Comparison of ENCODE assay signal across 25 mouse cellular contexts in the genomic region with DNA sequence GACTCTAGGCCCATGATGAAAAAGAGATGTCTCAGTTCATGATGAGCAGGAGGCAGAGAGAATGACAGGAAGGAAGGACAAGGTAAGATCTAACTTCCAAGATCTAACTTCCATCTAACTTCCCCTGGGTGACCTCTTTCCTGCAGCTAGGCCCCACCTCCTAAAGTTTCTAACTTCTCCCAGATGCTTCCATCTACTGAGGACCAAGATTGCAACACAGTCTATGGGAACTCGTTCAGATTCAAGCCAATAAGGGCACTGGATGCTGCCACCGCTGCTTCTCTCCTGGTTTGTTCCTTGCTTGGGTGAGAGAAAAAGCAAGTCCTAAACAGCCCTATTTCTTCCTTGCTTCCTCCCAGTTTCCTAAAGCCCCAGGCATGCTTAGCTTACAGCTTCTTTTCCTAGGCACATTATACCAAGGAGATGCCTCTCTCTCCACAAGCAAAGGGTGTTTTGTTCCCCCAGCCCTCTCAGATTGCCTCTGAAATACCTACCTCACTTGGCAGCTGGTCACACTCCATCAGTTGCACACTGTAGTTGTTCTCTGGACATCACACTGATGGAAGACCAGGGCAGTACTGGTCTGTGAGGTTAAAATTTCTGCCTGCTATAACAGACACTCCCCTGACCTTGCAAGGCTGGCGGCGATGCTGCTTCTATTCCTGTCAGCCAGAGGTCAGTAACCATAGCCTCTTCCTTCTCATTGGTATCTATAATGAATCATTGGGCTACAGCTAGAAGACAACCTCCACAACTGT. TPM values are rescaled to one million over a fixed set of nuclear protein-coding genes. Genes with fewer than 3 reads are reported as not detected.
A peak's percentile ranks its signal among the peaks of the same experiment; 100 is the strongest.
DNase-seq lines count a peak whose midpoint lies in the region; ATAC-seq and TF ChIP-seq lines count a peak whose summit lies in the region.
"Had no signal": no experiment of that assay in that cellular context is flagged by ENCODE, and none has a peak within 500 bp of the region (broad histone marks: within the 10 kb centered on the region; RNA-seq: fewer than 3 reads in every experiment).

No protein-coding gene starts in this region.

- H3K4me3 ChIP-seq in gastrocnemius, adult 2 months = no peak overlapping the region
- no peak overlapping the region for H3K4me3 ChIP-seq in kidney, embryonic 16.5 days (ENCODE audit: low read length)
- peak overlapping the region; percentile 70 for H3K4me3 ChIP-seq in megakaryocyte, embryonic 14.5 days (replicated peaks)
- no peak overlapping the region for H3K4me3 ChIP-seq in liver, postnatal 0 days (ENCODE audit: low read depth, low read length)
- no peak overlapping the region for H3K4me3 ChIP-seq in intestine, embryonic 16.5 days (ENCODE audit: low read length)
- H3K4me3 ChIP-seq: embryonic facial prominence, embryonic 10.5 days; forebrain, embryonic 13.5 days; heart, embryonic 10.5 days; hindbrain, embryonic 13.5 days had no signal

- 0 out of 2 replicates have a peak, but pooled peaks cover 2% of the 10 kb centered on the region for H3K4me1 ChIP-seq in kidney, embryonic 16.5 days (ENCODE audit: insufficient read depth, low read length)
- H3K4me1 ChIP-seq in megakaryocyte, embryonic 14.5 days = peaks cover 91% of the 10 kb centered on the region
- peaks cover 58% of the 10 kb centered on the region for H3K4me1 ChIP-seq in liver, postnatal 0 days (ENCODE audit: insufficient read depth)
- H3K4me1 ChIP-seq in intestine, embryonic 16.5 days (ENCODE audit: control insufficient read depth, insufficient read depth, low read length) = peaks cover 3% of the 10 kb centered on the region; the same call in 1 of the 2 replicates
- H3K4me1 ChIP-seq: embryonic facial prominence, embryonic 10.5 days; forebrain, embryonic 13.5 days; hindbrain, embryonic 13.5 days had no signal

- TF ChIP-seq CTCF in gastrocnemius, adult 2 months (IDR thresholded peaks at IDR 0.05) = no peak
- no peak for TF ChIP-seq CTCF in liver, postnatal 0 days (IDR thresholded peaks at IDR 0.05; ENCODE audit: low read depth)

- H3K9ac ChIP-seq in kidney, embryonic 16.5 days (replicated peaks; ENCODE audit: low read length) = no peak overlapping the region
- H3K9ac ChIP-seq in liver, postnatal 0 days (replicated peaks) = no peak overlapping the region
- H3K9ac ChIP-seq in intestine, embryonic 16.5 days (ENCODE audit: low read depth, low read length) = no peak overlapping the region
- H3K9ac ChIP-seq: forebrain, embryonic 13.5 days; forebrain, postnatal 0 days; hindbrain, embryonic 13.5 days had no signal

- no peaks in the 10 kb centered on the region for H3K36me3 ChIP-seq in kidney, embryonic 16.5 days (ENCODE audit: insufficient read depth, low read length)
- peaks cover 31% of the 10 kb centered on the region for H3K36me3 ChIP-seq in megakaryocyte, embryonic 14.5 days (replicated peaks; ENCODE audit: low read length)
- H3K36me3 ChIP-seq in liver, postnatal 0 days (replicated peaks; ENCODE audit: insufficient read depth, low read length) = no peaks in the 10 kb centered on the region
- H3K36me3 ChIP-seq in intestine, embryonic 16.5 days (ENCODE audit: control insufficient read depth, insufficient read depth, low read length) = no peaks in the 10 kb centered on the region
- H3K36me3 ChIP-seq: embryonic facial prominence, embryonic 10.5 days; G1E; heart, embryonic 10.5 days; hindbrain, embryonic 13.5 days had no signal

- H3K27me3 ChIP-seq in kidney, embryonic 16.5 days (ENCODE audit: insufficient read depth, low read length) = no peaks in the 10 kb centered on the region
- no peaks in the 10 kb centered on the region for H3K27me3 ChIP-seq in megakaryocyte, embryonic 14.5 days (replicated peaks)
- H3K27me3 ChIP-seq in liver, postnatal 0 days (ENCODE audit: insufficient read depth, low read length) = no peaks in the 10 kb centered on the region
- H3K27me3 ChIP-seq in intestine, embryonic 16.5 days (replicated peaks; ENCODE audit: control insufficient read depth, insufficient read depth, low read length) = 0 out of 2 replicates have a peak, but pooled peaks cover 3% of the 10 kb centered on the region
- H3K27me3 ChIP-seq: forebrain, embryonic 13.5 days; hindbrain, embryonic 13.5 days; Patski had no signal

- H3K4me2 ChIP-seq in kidney, embryonic 16.5 days (replicated peaks; ENCODE audit: low read depth, low read length) = no peak overlapping the region
- no peak overlapping the region for H3K4me2 ChIP-seq in liver, postnatal 0 days (ENCODE audit: low read depth, low read length)
- H3K4me2 ChIP-seq in intestine, embryonic 16.5 days (ENCODE audit: low read depth, low read length) = no peak overlapping the region
- H3K4me2 ChIP-seq: forebrain, embryonic 13.5 days; hindbrain, embryonic 13.5 days had no signal

- H3K27ac ChIP-seq in gastrocnemius, adult 2 months = peak overlapping the region; percentile 67
- H3K27ac ChIP-seq in kidney, embryonic 16.5 days (ENCODE audit: low read length) = no peak overlapping the region
- peak overlapping the region; percentile 59; the same call in 1 of the 2 replicates for H3K27ac ChIP-seq in liver, postnatal 0 days (ENCODE audit: low read depth)
- no peak overlapping the region for H3K27ac ChIP-seq in intestine, embryonic 16.5 days (ENCODE audit: low read length)
- H3K27ac ChIP-seq: embryonic facial prominence, embryonic 10.5 days; forebrain, embryonic 13.5 days; heart, embryonic 10.5 days; hindbrain, embryonic 13.5 days had no signal

- WGBS in kidney, embryonic 16.5 days = 49% methylated on average over 4 of the region's 4 CpGs
- 72% methylated on average over 4 of the region's 4 CpGs for WGBS in liver, postnatal 0 days (ENCODE audit: insufficient replicate concordance)
- WGBS in intestine, embryonic 16.5 days = 78% methylated on average over 4 of the region's 4 CpGs

- DNase-seq in gastrocnemius, adult 2 months = no peak
- DNase-seq in gastrocnemius, postnatal 25 days = no peak
- DNase-seq in kidney, adult 9 months = no peak
- DNase-seq in liver, postnatal 0 days = no peak
- DNase-seq: adrenal gland, adult 2 months; adrenal gland, postnatal 25 days; B cell, adult 2 months; cerebellum, adult 18-20 months; cerebellum, adult 9-11 months; forebrain, postnatal 0 days; gastrocnemius, postnatal 36 days; heart, adult 18-20 months; heart, postnatal 10 days had no signal

- TF ChIP-seq EP300 in liver, postnatal 0 days (IDR thresholded peaks at IDR 0.05; ENCODE audit: low read depth) = no peak

- ATAC-seq in kidney, embryonic 16.5 days (ENCODE audit: low FRiP score, low TSS enrichment) = peak; percentile 75; the same call in 1 of the 2 replicates
- ATAC-seq in megakaryocyte, adult 5-6 weeks (ENCODE audit: poor library complexity, severe bottlenecking) = no peak
- ATAC-seq in liver, postnatal 0 days = no peak
- no peak for ATAC-seq in intestine, embryonic 16.5 days
- ATAC-seq: activated CD4-positive, CD25-positive, alpha-beta regulatory T cell, adult 4 months; CD4-positive, CD25-positive, alpha-beta regulatory T cell, adult 4 months; forebrain, embryonic 13.5 days; forebrain, postnatal 0 days; Patski had no signal

- intact Hi-C loops in gastrocnemius, adult 2 months (cut with DNase I) = no loop called here

- H3K9me3 ChIP-seq in kidney, embryonic 16.5 days (ENCODE audit: low read length) = no peaks in the 10 kb centered on the region
- H3K9me3 ChIP-seq in megakaryocyte, embryonic 14.5 days = peaks cover 13% of the 10 kb centered on the region
- no peaks in the 10 kb centered on the region for H3K9me3 ChIP-seq in liver, postnatal 0 days (ENCODE audit: low read length)
- H3K9me3 ChIP-seq in intestine, embryonic 16.5 days (ENCODE audit: control insufficient read depth, low read length) = no peaks in the 10 kb centered on the region
- H3K9me3 ChIP-seq: forebrain, embryonic 13.5 days; G1E; heart, embryonic 10.5 days; hindbrain, embryonic 13.5 days had no signal

RNA-seq across cellular contexts. Expression of a gene that starts 12.3 kb away (rescaled TPM):
- 1 to 10 TPM; 1.3 to 4.1 TPM for total RNA-seq in gastrocnemius, adult 2 months (2021)
- total RNA-seq in gastrocnemius, postnatal 25 days (2021) = 1 to 10 TPM; 1.9 to 2.6 TPM
- polyA plus RNA-seq in kidney, embryonic 16.5 days (2015; fragmentation: Nextera tagmentation; extraction: Ambion mirVana) = 14.5 and 14.8 TPM in 2 replicates
- polyA plus RNA-seq in megakaryocyte, embryonic 14.5 days (2012; ENCODE audit: insufficient read depth, low replicate concordance) = 159 and 256 TPM in 2 replicates
- total RNA-seq in megakaryocyte, adult 5-6 weeks (2015) = 10.2 and 12.3 TPM in 2 replicates
- total RNA-seq in megakaryocyte, adult 5-6 weeks (2017) = 23.5 and 26.8 TPM in 2 replicates
- polyA plus RNA-seq in liver, postnatal 0 days (2015; fragmentation: Nextera tagmentation; extraction: Ambion mirVana) = 11.3 and 11.8 TPM in 2 replicates
- polyA plus RNA-seq in intestine, embryonic 16.5 days (2015; fragmentation: Nextera tagmentation; extraction: Ambion mirVana) = 9.5 and 9.6 TPM in 2 replicates

RNA-seq across cellular contexts. Expression of a gene that starts 13.0 kb away (rescaled TPM):
- 1 to 10 TPM; 2.1 to 3.5 TPM for total RNA-seq in gastrocnemius, adult 2 months (2021)
- 1 to 10 TPM; 4.2 to 5.3 TPM for total RNA-seq in gastrocnemius, postnatal 25 days (2021)
- polyA plus RNA-seq in kidney, embryonic 16.5 days (2015; fragmentation: Nextera tagmentation; extraction: Ambion mirVana) = 24.4 and 26.1 TPM in 2 replicates
- polyA plus RNA-seq in megakaryocyte, embryonic 14.5 days (2012; ENCODE audit: insufficient read depth, low replicate concordance) = 0.40 and 4.2 TPM in 2 replicates
- 0.30 and 0.65 TPM in 2 replicates for total RNA-seq in megakaryocyte, adult 5-6 weeks (2015)
- total RNA-seq in megakaryocyte, adult 5-6 weeks (2017) = 0.44 and 1.4 TPM in 2 replicates
- 1.2 and 1.7 TPM in 2 replicates for polyA plus RNA-seq in liver, postnatal 0 days (2015; fragmentation: Nextera tagmentation; extraction: Ambion mirVana)
- 11.3 and 11.9 TPM in 2 replicates for polyA plus RNA-seq in intestine, embryonic 16.5 days (2015; fragmentation: Nextera tagmentation; extraction: Ambion mirVana)

RNA-seq across cellular contexts. Expression of a gene that starts 33.3 kb away (rescaled TPM):
- total RNA-seq in gastrocnemius, adult 2 months (2021) = 100 to 1,000 TPM in 1 of 2 experiments, 10 to 100 TPM in 1; 94.5 to 101 TPM
- total RNA-seq in gastrocnemius, postnatal 25 days (2021) = 10 to 100 TPM; 71.8 to 82.5 TPM
- polyA plus RNA-seq in kidney, embryonic 16.5 days (2015; fragmentation: Nextera tagmentation; extraction: Ambion mirVana) = 244 and 260 TPM in 2 replicates
- 1,695 and 4,915 TPM in 2 replicates for polyA plus RNA-seq in megakaryocyte, embryonic 14.5 days (2012; ENCODE audit: insufficient read depth, low replicate concordance)
- 156 and 191 TPM in 2 replicates for total RNA-seq in megakaryocyte, adult 5-6 weeks (2015)
- total RNA-seq in megakaryocyte, adult 5-6 weeks (2017) = 143 and 168 TPM in 2 replicates
- polyA plus RNA-seq in liver, postnatal 0 days (2015; fragmentation: Nextera tagmentation; extraction: Ambion mirVana) = 175 and 180 TPM in 2 replicates
- 258 and 265 TPM in 2 replicates for polyA plus RNA-seq in intestine, embryonic 16.5 days (2015; fragmentation: Nextera tagmentation; extraction: Ambion mirVana)

RNA-seq across cellular contexts. Expression of a gene that starts 34.1 kb away (rescaled TPM):
- total RNA-seq in gastrocnemius, adult 2 months (2021) = 10 to 100 TPM; 14.1 to 21.5 TPM
- total RNA-seq in gastrocnemius, postnatal 25 days (2021) = 10 to 100 TPM; 16.5 to 18.4 TPM
- 91.9 and 94.3 TPM in 2 replicates for polyA plus RNA-seq in kidney, embryonic 16.5 days (2015; fragmentation: Nextera tagmentation; extraction: Ambion mirVana)
- polyA plus RNA-seq in megakaryocyte, embryonic 14.5 days (2012; ENCODE audit: insufficient read depth, low replicate concordance) = 27.7 and 49.5 TPM in 2 replicates
- 53.9 and 55.6 TPM in 2 replicates for total RNA-seq in megakaryocyte, adult 5-6 weeks (2015)
- total RNA-seq in megakaryocyte, adult 5-6 weeks (2017) = 34.1 and 41.4 TPM in 2 replicates
- 33.8 and 34.7 TPM in 2 replicates for polyA plus RNA-seq in liver, postnatal 0 days (2015; fragmentation: Nextera tagmentation; extraction: Ambion mirVana)
- 66.0 and 68.5 TPM in 2 replicates for polyA plus RNA-seq in intestine, embryonic 16.5 days (2015; fragmentation: Nextera tagmentation; extraction: Ambion mirVana)

RNA-seq across cellular contexts. Expression of a gene that starts 36.6 kb away (rescaled TPM):
- total RNA-seq in gastrocnemius, adult 2 months (2021) = 1 to 10 TPM in 1 of 2 experiments, under 1 TPM in 1; 0.20 to 1.1 TPM
- under 1 TPM; 0.26 to 0.51 TPM for total RNA-seq in gastrocnemius, postnatal 25 days (2021)
- 5.0 and 5.2 TPM in 2 replicates for polyA plus RNA-seq in kidney, embryonic 16.5 days (2015; fragmentation: Nextera tagmentation; extraction: Ambion mirVana)
- polyA plus RNA-seq in megakaryocyte, embryonic 14.5 days (2012; ENCODE audit: insufficient read depth, low replicate concordance) = 0.22 TPM in 1 of 2 replicates, not detected in the other
- total RNA-seq in megakaryocyte, adult 5-6 weeks (2015) = 2.2 and 2.3 TPM in 2 replicates
- 0.62 and 1.2 TPM in 2 replicates for total RNA-seq in megakaryocyte, adult 5-6 weeks (2017)
- polyA plus RNA-seq in liver, postnatal 0 days (2015; fragmentation: Nextera tagmentation; extraction: Ambion mirVana) = 7.5 and 8.2 TPM in 2 replicates
- 24.0 and 28.7 TPM in 2 replicates for polyA plus RNA-seq in intestine, embryonic 16.5 days (2015; fragmentation: Nextera tagmentation; extraction: Ambion mirVana)

Comparison
In these comparisons a context has a peak if more than half of its experiments do, and no peak if none do; other contexts are left out.
1. H3K27ac ChIP-seq: peak in gastrocnemius, adult 2 months (single experiment) and liver, postnatal 0 days (single experiment); none in kidney, embryonic 16.5 days (single experiment) and intestine, embryonic 16.5 days (single experiment).
2. RNA of a gene that starts 12.3 kb away (polyA plus RNA-seq): 159 to 256 TPM in megakaryocyte, embryonic 14.5 days; 14.5 to 14.8 TPM in kidney, embryonic 16.5 days, 11.3 to 11.8 TPM in liver, postnatal 0 days and 9.5 to 9.6 TPM in intestine, embryonic 16.5 days; every median in the first group is over 10 times any median in the second.